ENCODE assay signal across 8 mouse cellular contexts in genomic region chr6:124512355-124512836, GRCm38 (mm10). TPM values are rescaled to one million over a fixed set of nuclear protein-coding genes. Genes with fewer than 3 reads are reported as not detected.
A peak's percentile ranks its signal among the peaks of the same experiment; 100 is the strongest.
DNase-seq lines count a peak whose midpoint lies in the region; ATAC-seq and TF ChIP-seq lines count a peak whose summit lies in the region.

Gene C1ra (plus strand): TSS chr6:124512405.

- no peaks in the 10 kb centered on the region for H3K27me3 ChIP-seq in forebrain, embryonic 16.5 days (replicated peaks; ENCODE audit: control insufficient read depth, insufficient read depth, low read length)
- no peaks in the 10 kb centered on the region for H3K27me3 ChIP-seq in lung, embryonic 14.5 days (ENCODE audit: insufficient read depth, low read length)

- no peak for ATAC-seq in forebrain, embryonic 16.5 days
- peak; percentile 58 for ATAC-seq in lung, embryonic 14.5 days (ENCODE audit: insufficient read depth)

- no peaks in the 10 kb centered on the region for H3K9me3 ChIP-seq in forebrain, embryonic 16.5 days (ENCODE audit: control insufficient read depth, low read length)
- no peaks in the 10 kb centered on the region for H3K9me3 ChIP-seq in lung, embryonic 14.5 days (ENCODE audit: low read depth, low read length)

- no peak within 1 kb of the TSS for H3K9ac ChIP-seq in forebrain, embryonic 16.5 days (replicated peaks; ENCODE audit: low read depth, low read length)
- H3K9ac ChIP-seq in lung, embryonic 14.5 days: peak within 1 kb of the TSS; percentile 38; the same call in 1 of the 2 replicates

- intact Hi-C loops in heart, postnatal 36 days (cut with DNase I): loop anchor here (2.0 to 5.0 kb wide), 2 partner anchors 32 to 245 kb away; partner anchors contain the start of genes Atn1 and Gm45234

- peak within 1 kb of the TSS; percentile 32 for H3K4me2 ChIP-seq in forebrain, embryonic 16.5 days (ENCODE audit: low read length)
- peak within 1 kb of the TSS; percentile 58 for H3K4me2 ChIP-seq in lung, embryonic 14.5 days

- no peaks in the 10 kb centered on the region for H3K36me3 ChIP-seq in forebrain, embryonic 16.5 days (ENCODE audit: control insufficient read depth, insufficient read depth)
- H3K36me3 ChIP-seq in lung, embryonic 14.5 days (ENCODE audit: insufficient read depth): no peaks in the 10 kb centered on the region

- peak; percentile 51 for DNase-seq in ES-CJ7 (ENCODE audit: low read depth, low spot score)
- DNase-seq in brain, embryonic 14.5 days (ENCODE audit: low read depth): peak; percentile 53
- DNase-seq in heart, postnatal 36 days: peak; percentile 70 to 76
- peak; percentile 62 for DNase-seq in layer of hippocampus, adult 11-12 months (ENCODE audit: low spot score)
- peak; percentile 86 for DNase-seq in lung, embryonic 14.5 days
- DNase-seq in urinary bladder, adult 2 months (ENCODE audit: low spot score): no peak

- no peak for TF ChIP-seq POLR2A in brain, embryonic 14.5 days (IDR thresholded peaks at IDR 0.05; ENCODE audit: borderline replicate concordance, extremely low read depth, insufficient read depth, insufficient read length, poor library complexity, severe bottlenecking)
- TF ChIP-seq POLR2A in olfactory bulb, adult 2 months (IDR thresholded peaks at IDR 0.05; ENCODE audit: insufficient read depth, low read depth, low read length): no peak

- H3K27ac ChIP-seq in forebrain, embryonic 16.5 days (ENCODE audit: low read length): no peak within 1 kb of the TSS
- H3K27ac ChIP-seq in lung, embryonic 14.5 days (ENCODE audit: low read depth): no peak within 1 kb of the TSS
- H3K27ac ChIP-seq in olfactory bulb, adult 2 months (ENCODE audit: insufficient read depth, low read depth, low read length): no peak within 1 kb of the TSS

- peak; percentile 73; the same call in 1 of the 2 replicates for TF ChIP-seq CTCF in brain, embryonic 14.5 days (IDR thresholded peaks at IDR 0.05; ENCODE audit: borderline replicate concordance, extremely low read depth, insufficient read depth, insufficient read length)
- TF ChIP-seq CTCF in lung, embryonic 14.5 days (IDR thresholded peaks at IDR 0.05; ENCODE audit: low read depth): peak; percentile 80
- no peak for TF ChIP-seq CTCF in olfactory bulb, adult 2 months (IDR thresholded peaks at IDR 0.05; ENCODE audit: insufficient read depth, low read depth, low read length)

- 7% methylated on average over 6 of the region's 6 CpGs for WGBS in forebrain, embryonic 16.5 days
- WGBS in lung, embryonic 14.5 days: 4% methylated on average over 6 of the region's 6 CpGs
- 7% methylated on average over 6 of the region's 6 CpGs for WGBS in olfactory bulb, adult 2 months

- H3K4me3 ChIP-seq in forebrain, embryonic 16.5 days (replicated peaks; ENCODE audit: low read length): no peak within 1 kb of the TSS
- peak within 1 kb of the TSS; percentile 21 for H3K4me3 ChIP-seq in lung, embryonic 14.5 days (ENCODE audit: low read depth, low read length)
- H3K4me3 ChIP-seq in olfactory bulb, adult 2 months (ENCODE audit: insufficient read depth, low read depth, low read length): peak within 1 kb of the TSS; percentile 18; the same call in 1 of the 2 replicates

- H3K4me1 ChIP-seq in forebrain, embryonic 16.5 days (replicated peaks; ENCODE audit: control insufficient read depth, insufficient read depth, low read length): no peaks in the 10 kb centered on the region
- no peaks in the 10 kb centered on the region for H3K4me1 ChIP-seq in lung, embryonic 14.5 days (ENCODE audit: insufficient read depth)
- no peaks in the 10 kb centered on the region for H3K4me1 ChIP-seq in olfactory bulb, adult 2 months (ENCODE audit: control insufficient read depth, insufficient read depth, low read length)

RNA-seq across cellular contexts. Expression of gene C1ra, which starts in this region (rescaled TPM):
- 0.15 and 0.22 TPM in 2 replicates for polyA plus RNA-seq in brain, embryonic 14.5 days (2012; rRNA removed)
- polyA plus RNA-seq in forebrain, embryonic 16.5 days (2015; fragmentation: Nextera tagmentation; extraction: Ambion mirVana): 0.11 and 0.55 TPM in 2 replicates
- total RNA-seq in heart, postnatal 36 days (2021): 10 to 100 TPM; 13.7 TPM
- 1.9 TPM in 2 replicates for polyA plus RNA-seq in lung, embryonic 14.5 days (2014; fragmentation: Nextera tagmentation; extraction: Ambion mirVana)
- polyA plus RNA-seq in olfactory bulb, adult 2 months (2012; ENCODE audit: insufficient read depth, insufficient read length, low replicate concordance, missing spikeins): not detected in 2 replicates
- polyA plus RNA-seq in urinary bladder, adult 2 months (2012; rRNA removed): 74.5 and 121 TPM in 2 replicates

Comparison
In these comparisons a context has a peak if more than half of its experiments do, and no peak if none do; other contexts are left out.
1. RNA of gene C1ra (polyA plus RNA-seq): 74.5 to 121 TPM in urinary bladder, adult 2 months; 1.9 TPM in lung, embryonic 14.5 days, 0.15 to 0.22 TPM in brain, embryonic 14.5 days, 0.11 to 0.55 TPM in forebrain, embryonic 16.5 days and not detected in olfactory bulb, adult 2 months; every median in the first group is over 10 times any median in the second.
2. Peak in DNase-seq in brain, embryonic 14.5 days; RNA of the gene not detected or under 1 TPM.